Mouse (Mus musculus) adrenal gland, adult 18-20 months (tissue): ENCODE measurements around the gene Samd7. TPM values are rescaled to one million over a fixed set of nuclear protein-coding genes. Genes with fewer than 3 reads are reported as not detected.
"Not testable (repeated sequence)": the region's sequence is repeated elsewhere in the genome, so short reads cannot be mapped to it uniquely, and the experiment has no call there.

Experiments used
- DNase-seq, 2 experiments: peaks; one replicate each; pipeline ENCODE4 v3.0.0; 2021 to 2022; ENCODE audit warnings: low spot score in 2 of 2
- long read RNA-seq, 2 experiments: library from polyadenylated mRNA; stranded (forward); transcript quantifications; one replicate each; pipeline ENCODE4 v2.0.0; 2021
- total RNA-seq, 2 experiments: library from RNA; stranded (reverse); gene quantifications; 1 replicate in 1 of 2; 2 replicates in 1 of 2; pipeline ENCODE4 v1.2.3; 2021

Samd7 gene
- total RNA-seq = not detected
- long read RNA-seq, experiment 1 = 0 reads
- long read RNA-seq, experiment 2 = 0 reads

DNA sequence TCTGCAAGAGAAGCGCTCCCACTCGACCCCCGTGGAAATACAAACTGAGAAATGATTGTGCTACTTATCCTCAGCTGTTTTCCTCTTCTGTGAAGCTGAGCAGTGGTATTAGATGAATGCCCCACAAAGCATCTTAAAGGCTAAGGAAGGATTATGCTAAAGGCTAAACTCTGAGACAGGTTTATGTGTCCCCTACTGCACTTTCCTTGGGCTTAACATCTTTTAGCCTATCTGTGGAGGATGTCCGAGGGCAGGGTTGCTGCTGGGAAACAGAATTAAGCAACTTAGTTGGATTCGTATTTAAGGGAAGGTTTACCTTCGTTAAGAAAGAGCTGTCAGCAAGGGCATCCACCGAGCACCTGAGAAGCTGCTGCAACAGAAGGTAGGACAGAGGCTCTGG lies at the start of gene Samd7:
TSS of gene Samd7 (plus strand) at position 288 of the 400 bp plus-strand sequence.
- no peak for DNase-seq

DNA sequence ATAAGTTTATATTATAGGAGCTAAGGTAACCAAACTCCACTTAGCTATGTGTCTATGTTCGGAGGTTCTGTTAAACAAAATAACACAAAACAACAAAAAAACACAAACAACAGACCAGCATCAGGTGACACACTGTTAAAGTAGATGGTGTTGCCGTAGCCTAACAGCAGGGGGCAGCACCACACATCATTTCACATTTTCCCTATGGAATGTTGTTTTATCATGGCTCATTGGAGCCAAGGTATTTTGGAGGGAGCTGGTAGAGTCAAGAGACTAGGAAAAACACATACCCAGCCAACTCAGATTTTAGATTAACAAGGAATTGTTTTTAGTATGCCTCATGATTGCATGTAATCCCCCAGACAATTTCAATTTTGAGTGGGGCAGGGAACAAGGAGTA lies 49.7 kb upstream of the Samd7 start:
- DNase-seq = peak; percentile 56 to 67

DNA sequence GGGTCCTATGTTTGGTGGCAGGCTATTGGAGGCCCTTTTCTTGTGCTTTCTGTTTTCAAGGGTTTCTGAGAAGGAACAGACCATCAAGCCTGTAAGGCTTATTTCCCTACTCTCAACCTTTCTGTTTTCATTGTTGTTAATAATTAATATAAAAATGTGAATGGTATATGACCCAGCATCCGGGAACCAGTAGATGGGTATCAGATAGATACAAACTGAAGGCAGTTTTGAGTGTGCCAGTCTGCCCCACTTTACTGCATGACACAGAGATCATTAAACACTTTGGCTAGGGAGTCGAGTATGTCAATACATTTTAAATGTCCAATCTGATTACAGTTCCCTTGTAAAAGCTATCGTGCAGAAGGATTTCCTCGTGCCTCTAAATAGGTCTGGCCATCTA lies 48.2 kb upstream of the Samd7 start:
- DNase-seq = no peak

DNA sequence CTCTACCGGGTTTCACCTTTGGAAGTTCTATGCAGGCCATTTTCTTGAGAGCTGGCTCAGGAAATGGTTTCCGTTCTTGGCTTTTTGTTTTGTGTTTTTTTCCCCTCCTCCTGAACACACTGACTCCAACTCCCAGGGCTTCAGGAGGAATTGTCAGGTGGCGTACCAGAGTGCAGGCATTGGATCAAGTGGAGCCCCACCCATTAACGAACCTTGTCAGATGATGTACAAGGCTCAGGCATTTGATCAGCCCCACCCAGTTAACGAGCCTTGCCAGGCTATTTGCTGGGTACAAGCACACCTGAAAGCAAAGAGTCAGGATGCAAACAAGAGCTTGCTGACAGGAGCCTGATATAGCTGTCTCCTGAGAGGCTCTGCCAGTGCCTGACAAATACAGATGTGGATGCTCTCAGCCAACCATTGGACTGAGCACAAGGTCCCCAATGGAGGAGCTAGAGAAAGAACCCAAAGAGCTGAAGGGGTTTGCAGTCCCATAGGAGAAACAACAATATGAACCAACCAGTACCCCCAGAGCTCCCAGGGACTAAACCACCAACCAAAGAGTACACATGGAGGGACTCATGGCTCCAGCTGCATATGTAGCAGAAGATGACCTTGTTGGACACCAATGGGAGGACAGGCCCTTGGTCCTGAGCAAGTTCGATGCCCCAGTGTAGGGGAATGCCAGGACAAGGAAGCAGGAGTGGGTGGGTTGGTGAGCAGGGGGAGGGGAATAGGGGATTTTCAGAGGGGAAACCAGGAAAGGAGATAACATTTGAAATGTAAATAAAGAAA lies 46.2 kb upstream of the Samd7 start, which contains the start of gene Lrrc31:
TSS of gene Lrrc31 (minus strand) at position 133 of the 795 bp plus-strand sequence.
- DNase-seq = not testable (repeated sequence)

DNA sequence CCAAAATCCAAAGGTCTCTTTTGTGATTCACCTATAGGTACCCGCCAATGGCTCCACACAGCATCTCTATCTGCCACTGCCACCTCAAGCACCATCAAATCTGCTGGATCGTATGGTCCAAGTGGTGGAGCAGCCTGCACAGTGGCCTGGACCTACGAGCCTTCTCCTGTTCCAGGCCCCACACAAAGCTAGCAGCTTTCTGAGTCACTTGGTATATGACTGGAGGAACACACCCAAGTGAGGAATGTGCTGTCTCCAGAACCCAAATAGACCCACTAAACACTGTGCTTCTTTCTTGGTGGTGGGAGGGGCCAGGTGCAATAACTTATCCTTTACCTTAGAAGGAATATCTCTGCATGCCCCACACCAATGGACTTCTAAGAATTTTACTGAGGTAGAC lies 40.1 kb upstream of the Samd7 start:
- no peak for DNase-seq

DNA sequence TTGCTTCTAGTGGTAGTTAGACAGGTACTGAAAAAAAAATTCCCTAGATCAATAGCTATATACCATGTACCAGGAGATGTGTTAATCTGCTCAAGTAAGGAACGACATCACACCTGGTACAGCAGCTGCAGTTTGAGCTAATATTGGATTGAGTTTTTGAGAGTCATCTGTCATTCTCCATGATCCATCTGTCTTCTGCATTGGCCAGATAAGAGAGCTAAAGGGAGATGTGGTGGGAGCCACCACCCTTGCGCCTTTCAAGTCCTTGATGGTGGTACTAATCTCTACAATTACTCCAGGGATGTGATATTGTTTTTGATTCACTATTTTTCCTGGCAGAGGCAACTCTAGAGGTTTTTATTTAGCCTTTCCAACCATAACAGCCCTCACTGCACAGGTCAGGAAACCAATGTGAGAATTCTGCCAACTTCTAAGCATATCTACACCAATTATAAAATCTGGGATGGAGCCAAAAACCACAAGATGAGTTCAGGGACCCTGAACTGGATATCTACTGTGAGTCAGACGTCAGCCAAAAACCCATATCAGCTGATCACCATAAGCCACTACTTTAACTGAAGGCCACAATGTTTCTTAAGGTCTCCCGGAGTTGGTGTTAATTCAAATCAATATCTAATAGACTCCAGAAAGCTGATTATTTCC lies 39.3 kb upstream of the Samd7 start:
- DNase-seq = no peak

DNA sequence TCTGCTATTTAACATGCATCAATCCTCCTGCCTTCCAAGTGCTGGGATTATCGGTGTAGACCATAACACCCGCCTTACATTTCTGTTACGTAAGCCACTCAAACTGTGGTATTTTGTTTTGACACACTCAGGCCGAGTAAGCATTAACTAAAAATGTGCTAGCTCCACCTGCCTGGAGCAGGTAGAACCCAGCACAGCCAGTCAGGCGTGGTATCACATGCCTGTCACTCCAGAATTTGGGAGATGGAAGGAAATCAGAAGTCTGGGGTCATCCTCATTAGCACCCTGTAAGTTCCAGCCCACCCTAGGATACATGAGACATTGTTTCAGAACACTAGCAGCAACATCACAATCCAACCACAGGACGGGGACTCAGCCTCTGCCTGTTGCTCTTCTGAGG lies 35.9 kb upstream of the Samd7 start:
- DNase-seq = no peak

DNA sequence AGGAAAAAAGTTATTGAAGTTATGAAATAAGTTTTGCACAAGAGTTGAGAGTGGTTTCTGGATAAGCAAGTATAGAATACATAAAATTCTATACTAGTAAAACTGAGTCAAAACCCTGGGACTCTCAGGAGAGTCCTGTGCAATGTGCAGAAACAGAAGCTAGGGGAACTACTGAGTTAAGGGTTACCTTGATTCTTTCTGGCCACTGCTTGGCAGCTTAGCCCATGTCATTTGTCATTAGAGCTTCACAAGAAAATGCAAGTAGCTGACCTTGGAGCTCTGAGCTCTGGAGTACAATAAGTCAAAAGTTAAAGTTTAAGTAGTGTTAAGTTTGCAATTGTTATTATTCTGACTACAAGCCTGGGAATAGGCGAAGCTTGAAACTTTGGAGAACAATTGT lies 32.8 kb upstream of the Samd7 start:
- DNase-seq = no peak

DNA sequence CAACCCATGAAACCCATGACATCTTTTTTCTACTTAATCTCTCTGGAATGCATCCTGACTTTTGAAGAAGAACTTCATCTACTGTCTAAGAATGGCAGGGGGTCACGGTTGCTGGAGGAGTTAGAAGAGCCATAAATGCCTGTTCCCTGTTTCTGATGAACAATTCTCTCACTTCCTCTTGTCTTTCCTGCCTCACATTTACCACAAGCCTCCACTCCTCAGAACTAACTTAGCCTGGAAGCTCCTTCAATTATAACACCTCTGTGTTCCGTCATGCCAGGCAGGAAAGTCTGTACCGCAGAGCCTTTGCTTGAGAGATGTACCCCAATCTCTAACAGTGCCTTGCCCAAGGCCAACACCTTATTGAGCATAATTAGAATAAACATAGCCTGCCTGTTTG lies 27.4 kb upstream of the Samd7 start:
- no peak for DNase-seq

DNA sequence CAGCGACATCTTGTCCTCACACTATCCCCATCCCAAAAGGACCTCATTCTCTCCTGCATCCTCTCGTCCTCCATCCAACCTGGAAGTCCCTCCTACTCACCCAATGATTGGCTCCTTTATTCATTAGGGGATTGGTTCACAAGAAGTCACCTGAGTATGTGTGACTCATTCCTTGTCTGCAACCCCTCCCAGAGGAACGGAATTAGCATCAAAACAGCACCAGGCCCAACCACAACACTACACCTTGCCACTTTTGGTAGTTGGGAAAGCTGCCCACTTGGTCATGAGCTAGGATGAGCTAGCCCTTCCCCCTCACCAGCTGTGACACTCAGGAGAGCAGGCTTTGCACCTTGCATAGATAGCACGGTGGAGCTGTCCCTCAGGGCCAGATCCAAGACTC lies 24.1 kb upstream of the Samd7 start:
- DNase-seq = no peak

DNA sequence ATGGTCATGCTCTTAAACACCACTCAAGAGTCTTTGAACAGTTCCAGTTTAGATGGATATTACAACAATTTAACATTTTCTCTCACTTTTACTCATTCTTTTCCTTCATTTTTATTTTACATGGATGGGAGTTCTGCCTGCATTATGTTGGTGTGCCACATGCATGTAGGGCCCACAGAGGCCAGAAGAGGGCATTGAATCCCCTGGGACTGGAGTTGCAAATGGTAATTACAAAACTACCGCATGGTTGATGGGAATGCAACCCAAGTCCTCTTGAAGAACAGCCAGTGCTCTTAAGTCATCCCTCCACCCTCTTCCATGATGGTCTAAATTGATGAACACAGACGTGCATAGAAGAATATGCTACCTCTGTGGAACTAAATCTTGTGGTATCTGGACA lies 23.6 kb upstream of the Samd7 start:
- DNase-seq = no peak

DNA sequence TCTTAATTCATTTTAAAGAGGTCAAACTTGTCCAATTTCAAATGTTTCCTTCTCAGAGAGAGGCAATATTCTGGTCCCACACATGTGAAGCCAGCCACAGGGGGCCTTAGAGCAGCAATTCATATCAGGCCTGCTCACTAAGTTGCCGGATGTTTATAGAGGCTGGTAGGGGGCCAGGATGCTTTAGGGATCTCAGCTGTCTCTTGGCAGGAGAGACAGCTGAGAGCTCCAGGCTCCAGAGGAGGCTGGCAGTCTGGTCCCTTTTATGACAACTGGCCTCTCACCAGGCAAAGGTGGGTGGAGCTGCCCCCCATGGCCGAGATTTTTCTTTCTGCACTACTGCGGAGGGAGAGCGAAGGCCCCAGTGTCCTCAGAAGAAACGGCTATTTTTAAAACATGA lies 22.9 kb upstream of the Samd7 start:
- no peak for DNase-seq

DNA sequence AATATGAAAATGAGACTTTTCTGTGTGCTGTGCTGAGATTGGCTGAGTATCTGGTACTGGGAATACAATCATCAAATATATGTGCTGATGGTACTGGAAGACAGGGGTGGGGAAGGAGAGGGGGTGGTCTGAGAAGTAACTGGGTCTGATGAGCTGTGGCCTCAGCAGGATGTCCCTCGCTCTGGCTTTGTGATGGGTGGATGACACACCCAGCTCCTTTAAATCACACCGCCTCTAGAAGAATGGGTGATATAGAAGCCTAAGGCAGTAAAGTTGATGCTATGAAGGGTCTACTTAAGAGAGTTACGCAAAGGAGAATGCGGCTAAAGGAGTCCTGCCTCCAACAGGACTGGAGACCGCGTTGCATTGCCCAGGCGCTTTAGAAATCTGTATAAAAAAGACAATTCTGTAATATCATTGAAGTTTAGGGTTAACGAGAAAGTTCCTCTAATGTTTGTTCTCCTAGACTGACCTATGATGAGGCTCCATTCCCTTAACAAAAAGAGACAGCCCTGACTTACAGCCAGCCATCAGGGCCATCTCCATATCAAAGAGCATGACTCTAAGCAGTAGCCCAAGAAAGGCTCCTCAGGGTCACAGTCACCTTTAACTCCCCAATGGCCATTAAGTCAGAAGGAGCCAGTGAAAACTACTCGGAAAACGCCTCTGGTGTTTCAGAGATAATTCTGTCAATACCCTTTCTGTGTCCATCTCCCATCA lies 21.8 kb upstream of the Samd7 start:
- no peak for DNase-seq

DNA sequence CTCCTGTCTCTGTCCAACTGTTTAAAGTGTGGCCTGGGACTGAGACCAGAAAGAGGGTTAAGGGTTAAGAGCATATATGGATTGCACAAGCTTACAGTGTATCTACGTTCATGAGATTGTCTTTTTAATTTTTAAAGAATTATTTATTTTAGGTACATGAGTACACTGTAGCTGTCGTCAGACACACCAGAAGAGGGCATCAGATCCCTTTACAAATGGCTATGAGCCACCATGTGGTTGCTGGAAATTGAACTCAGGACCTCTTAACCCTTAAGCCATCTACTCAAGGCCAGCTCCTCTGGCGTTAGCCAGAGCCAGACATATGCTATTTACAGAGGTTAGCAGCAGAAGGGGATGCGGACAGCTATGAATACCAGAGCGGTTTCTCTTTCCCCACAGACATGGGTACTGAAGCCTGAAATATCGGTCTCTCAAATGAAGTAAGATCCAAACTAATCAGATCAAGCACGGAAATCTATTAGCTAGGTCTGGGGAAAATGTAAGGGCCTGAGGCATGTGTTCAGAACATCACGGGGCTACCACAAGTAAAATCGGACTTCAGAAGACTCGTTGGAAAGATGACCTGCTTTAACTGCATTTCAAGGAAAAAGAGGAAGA lies 21.1 kb upstream of the Samd7 start:
- DNase-seq = no peak

DNA sequence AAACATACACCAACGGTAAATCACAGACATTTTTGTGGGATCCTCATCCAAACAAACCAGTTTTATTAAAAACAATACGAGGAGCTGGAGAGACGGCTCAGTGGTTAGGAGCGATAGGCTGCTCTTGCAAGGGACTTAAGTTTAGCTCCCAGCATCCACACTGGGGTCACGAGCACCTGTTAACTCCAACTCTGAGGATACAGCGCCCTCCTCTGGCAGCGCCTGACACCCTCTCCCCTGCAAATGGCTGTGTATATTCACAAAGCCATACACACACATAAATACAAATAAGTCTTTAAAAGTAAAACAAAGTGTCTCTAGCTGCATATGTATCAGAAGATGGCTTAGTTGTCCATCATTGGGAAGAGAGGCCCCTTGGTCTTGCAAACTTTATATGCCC lies 20.6 kb upstream of the Samd7 start:
- no peak for DNase-seq

DNA sequence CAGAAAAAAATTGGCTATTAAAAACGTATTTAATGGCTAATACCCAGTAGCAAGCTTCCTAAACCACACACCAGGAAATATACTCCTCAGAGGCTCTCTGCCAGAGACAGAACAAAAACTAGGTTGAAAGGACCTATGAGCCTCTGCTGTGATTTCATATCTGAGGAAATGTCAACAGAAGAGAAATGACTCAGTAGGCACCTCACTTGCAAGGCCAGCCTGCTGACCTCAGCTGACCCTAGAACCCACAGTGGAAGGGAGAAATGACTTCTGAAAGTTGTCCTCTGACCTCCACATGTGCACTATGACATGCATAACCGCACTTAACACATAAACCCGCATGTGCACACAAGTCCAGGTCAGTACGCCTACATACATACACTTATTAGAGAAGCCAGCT lies 18.9 kb upstream of the Samd7 start:
- peak in 1 of 2 experiments; percentile 22 for DNase-seq

DNA sequence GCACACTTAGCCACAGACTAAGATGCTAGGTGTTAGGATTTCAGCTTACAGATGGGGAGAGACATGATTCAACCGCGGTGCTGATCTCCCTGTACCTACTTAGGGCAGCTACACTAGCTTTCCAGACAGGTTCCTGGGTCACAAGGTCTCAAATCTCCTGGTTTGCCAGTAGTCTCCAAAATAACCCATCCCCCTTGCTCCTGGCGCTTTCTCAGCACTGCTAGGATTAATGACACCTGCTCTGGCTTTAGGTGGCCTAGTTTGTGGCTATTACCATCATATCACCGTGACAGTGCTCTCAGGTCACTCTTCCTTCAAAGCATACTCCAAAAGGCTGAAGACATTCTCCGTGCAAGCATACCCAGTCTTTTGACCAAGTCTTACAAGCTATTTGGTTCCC lies 17.0 kb upstream of the Samd7 start:
- DNase-seq = no peak

DNA sequence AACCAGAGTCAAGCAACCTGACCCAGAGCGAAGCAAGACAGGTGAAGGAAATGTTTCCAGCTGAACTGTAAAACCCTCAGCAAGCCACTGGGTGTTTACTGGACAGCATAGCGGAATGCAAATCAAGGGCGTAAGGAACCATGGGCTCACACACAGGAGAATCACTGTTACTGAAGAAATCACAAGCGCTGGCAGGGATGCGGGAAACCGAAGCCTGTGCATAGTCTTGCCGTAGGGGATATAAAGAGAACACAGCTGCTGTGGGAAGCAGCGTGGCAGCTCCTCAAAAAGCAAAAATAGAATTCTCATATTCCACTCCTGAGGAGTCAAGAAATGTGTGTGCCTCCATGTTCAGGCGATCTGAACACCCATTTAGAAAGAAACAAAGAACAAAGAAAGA lies 9.3 kb upstream of the Samd7 start:
- DNase-seq = no peak

DNA sequence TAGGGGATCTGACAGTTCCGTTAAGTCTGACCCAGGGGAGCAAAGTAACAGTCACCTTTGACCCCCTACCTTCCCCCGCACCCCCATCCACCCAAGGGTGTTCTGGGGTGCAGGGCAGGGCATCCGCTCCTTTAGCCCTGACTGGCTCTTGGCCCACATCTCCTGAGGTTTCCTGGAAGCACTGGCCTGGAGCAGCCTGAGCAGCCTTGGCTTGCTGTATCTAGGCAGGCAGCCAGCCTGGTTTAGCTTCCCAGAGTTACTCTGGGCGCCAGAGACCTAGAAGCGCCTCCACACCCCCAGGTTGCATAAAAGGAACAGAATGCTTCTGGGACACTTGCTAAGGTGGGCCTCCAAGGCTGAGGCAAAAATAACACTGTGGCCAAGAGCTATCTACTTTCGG lies 4.8 kb upstream of the Samd7 start:
- DNase-seq = peak in 1 of 2 experiments; percentile 25

DNA sequence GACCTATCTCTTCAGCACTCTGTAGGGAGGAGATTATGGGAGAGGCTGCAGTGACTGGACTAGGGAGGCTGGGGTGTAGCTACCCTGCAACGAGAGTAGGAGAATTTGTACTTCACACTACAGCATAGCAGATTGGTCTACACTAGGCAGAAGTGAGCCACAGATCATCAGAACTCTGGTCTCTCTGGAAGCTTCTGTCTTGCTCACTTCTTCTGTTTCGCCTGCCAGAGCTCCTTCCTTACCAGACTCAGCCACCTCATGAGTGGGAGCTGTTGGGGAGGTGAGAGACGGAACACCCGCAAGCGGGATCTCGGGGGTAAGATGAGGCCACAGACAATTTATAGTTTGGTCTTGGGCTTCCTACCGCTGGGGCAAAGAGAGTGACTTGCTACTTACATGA lies 3.2 kb upstream of the Samd7 start:
- DNase-seq = no peak

DNA sequence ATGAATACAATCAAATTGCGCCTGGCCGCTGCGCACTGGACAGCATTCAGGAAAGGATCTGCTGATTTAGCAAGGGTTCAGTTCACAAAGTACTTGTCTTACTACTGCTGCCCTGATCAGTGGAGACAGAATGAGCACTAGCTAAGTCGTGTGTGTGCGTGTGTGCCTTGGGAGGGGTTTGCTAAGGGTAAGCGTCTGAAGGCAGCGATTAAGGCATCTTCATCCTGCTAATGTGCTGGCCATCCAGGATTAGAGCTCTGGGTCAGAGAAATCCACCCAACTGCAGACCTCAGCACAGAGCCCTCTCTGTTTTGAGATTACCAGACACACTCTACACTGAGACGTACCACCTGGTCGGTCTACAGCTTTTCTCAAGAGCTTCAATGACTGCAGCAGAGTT lies 2.2 kb downstream of the Samd7 start:
- no peak for DNase-seq

DNA sequence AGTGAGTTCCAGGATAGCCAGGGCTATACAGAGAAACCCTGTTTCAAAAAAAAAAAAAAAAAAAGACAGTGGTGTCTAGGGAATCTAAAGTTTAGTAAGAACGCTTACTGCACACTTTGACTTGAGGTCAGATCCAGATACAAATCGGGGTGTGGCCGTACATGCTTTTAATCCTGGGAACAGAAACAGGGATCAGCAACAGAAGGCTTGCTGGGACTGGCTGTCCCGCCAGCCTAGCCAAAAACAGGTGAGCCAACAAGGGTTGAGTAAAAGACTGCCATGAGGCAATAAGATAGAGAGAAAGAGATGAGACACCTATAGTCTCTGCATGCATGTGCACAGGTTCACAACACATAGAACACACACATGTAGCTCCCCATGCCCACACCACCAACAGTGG lies 8.6 kb downstream of the Samd7 start:
- DNase-seq = no peak
